Mouse (Mus musculus) heart, embryonic 10.5 days (tissue): ENCODE data around the gene Nars2. TPM values are rescaled to one million over a fixed set of nuclear protein-coding genes. Genes with fewer than 3 reads are reported as not detected.
A peak's percentile ranks its signal among the peaks of the same experiment; 100 is the strongest.

Experiments used
- DNase-seq: peaks from one replicate; pipeline ENCODE4 v3.0.0-alpha.2; 2017; ENCODE audit warnings: low spot score
- H3K27ac ChIP-seq: fragments of 300-500 bp; sonication (generic); 2 replicates; pipeline ENCODE4 v1.5.1; 2016; ENCODE audit warnings: mild to moderate bottlenecking
- H3K27me3 ChIP-seq: fragments of 300-500 bp; sonication (generic); 2 replicates; pipeline ENCODE4 v1.6.1; 2016; ENCODE audit warnings: mild to moderate bottlenecking; ENCODE audit not compliant: poor library complexity, insufficient read depth, severe bottlenecking
- H3K36me3 ChIP-seq: fragments of 300-500 bp; sonication (generic); 2 replicates; pipeline ENCODE4 v1.6.1; 2016; ENCODE audit warnings: mild to moderate bottlenecking, moderate library complexity
- H3K4me1 ChIP-seq: fragments of 300-500 bp; sonication (generic); 2 replicates; pipeline ENCODE4 v1.6.1; 2016; ENCODE audit warnings: mild to moderate bottlenecking
- H3K4me3 ChIP-seq: fragments of 300-500 bp; sonication (generic); 2 replicates; pipeline ENCODE4 v1.5.1; 2016; ENCODE audit warnings: mild to moderate bottlenecking, moderate library complexity
- H3K9me3 ChIP-seq: fragments of 300-500 bp; sonication (generic); 2 replicates; pipeline ENCODE4 v1.6.1; 2016; ENCODE audit warnings: mild to moderate bottlenecking, moderate library complexity
- WGBS: fragments of 180-500 bp; shearing (Covaris S2); methylation state at CpG from one replicate; pipeline ENCODE4 v1.1.7; 2016; 5-methylcytosine and 5-hydroxymethylcytosine counted together
- polyA plus RNA-seq: library from polyadenylated mRNA; unstranded; fragments of >200 nt; fragmentation: Nextera tagmentation; extraction: Ambion mirVana; gene quantifications from 2 replicates; pipeline ENCODE4 v1.2.1, GENCODE M21; 2016

Gene Nars2
- polyA plus RNA-seq = 22.1 and 22.5 TPM in 2 replicates

- H3K4me1 ChIP-seq = peaks cover 10% of the 10 kb centered on the region
- peak within 1 kb of the TSS; percentile 95 for H3K27ac ChIP-seq
- no peaks in the 10 kb centered on the region for H3K27me3 ChIP-seq
- H3K4me3 ChIP-seq = peak within 1 kb of the TSS; percentile 86
- no peaks in the 10 kb centered on the region for H3K9me3 ChIP-seq
- peak; percentile 98 for DNase-seq
- H3K36me3 ChIP-seq = no peaks in the 10 kb centered on the region
- WGBS = under 1% methylated on average over 62 of the region's 62 CpGs
Observed at GRCm38 (mm10) chr7:96951281-96952051, at the start of gene Nars2. Gene Nars2 (plus strand): TSS chr7:96951505.

DNA sequence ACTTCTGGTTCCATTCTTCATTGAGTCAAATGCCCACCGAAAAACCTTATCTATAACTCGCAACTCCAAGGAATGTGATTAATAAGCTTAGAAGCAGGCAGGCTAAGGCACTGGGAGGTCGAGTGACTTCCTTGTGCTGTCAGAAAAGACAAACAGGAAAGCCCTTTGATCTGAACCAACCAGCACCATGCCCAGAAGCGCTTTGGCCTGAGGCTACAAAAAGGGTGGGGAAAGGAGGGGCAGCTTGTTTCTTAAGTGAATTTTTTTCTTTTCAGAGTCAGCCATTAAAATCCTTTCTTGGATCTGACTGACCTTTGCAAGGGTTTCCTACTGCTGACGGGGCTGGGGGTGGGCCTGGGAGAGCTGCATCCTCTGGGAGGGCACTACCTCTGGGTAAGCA is 49.1 kb upstream of the Nars2 start:
- Histone ChIP-seq H3K4me3 (no peak overlapping the region), H3K9me3 (no peaks in the 10 kb centered on the region), H3K4me1 (peaks cover 34% of the 10 kb centered on the region), H3K27ac (no peak overlapping the region), H3K36me3 (peaks cover 10% of the 10 kb centered on the region; the same call in 1 of the 2 replicates), H3K27me3 (peaks cover 20% of the 10 kb centered on the region; the same call in 1 of the 2 replicates)
- no peak for DNase-seq
- 49% methylated on average over 5 of the region's 5 CpGs for WGBS

DNA sequence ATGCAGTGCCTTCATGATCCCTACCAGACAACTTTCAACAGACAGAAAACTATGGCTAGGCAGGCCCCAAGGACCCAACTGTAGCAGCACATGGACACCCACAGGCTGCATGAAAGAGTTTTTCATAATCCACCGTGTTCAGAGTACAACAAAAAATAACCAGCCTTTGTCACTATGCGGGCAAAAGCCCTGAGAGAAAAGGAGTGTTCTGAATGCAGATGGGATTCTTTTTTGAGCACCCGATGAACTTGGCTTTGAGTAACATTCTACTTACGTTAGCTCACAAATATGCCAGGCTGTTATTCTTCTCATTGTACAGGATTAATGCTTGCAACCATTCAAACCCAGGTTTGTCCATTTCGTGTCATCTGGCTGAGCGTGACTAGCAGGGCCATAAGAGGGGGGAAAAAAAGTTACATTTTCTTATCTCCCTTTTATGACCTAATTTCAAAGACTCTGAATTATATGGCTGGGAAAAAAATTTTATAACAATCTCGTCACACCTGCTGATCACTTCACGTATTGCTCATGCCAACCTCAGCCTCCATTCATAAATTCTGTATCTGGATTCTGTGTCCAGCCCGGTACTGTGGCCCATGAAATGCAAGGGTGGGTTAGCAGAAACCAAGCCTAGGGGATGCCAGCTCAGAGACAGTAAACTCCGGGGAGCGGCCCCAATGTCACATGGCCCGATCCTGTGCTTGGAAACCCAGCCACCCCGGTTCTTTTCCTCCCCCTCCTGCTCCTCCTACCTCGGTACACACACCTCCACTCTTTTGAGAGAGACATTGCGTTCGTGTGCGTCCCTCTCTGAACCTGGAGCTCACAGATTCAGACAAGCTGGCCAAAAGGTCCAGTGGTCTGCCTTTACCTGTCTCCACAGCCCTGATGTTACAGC is 48.0 kb upstream of the Nars2 start:
- H3K4me3 ChIP-seq = no peak overlapping the region

DNA sequence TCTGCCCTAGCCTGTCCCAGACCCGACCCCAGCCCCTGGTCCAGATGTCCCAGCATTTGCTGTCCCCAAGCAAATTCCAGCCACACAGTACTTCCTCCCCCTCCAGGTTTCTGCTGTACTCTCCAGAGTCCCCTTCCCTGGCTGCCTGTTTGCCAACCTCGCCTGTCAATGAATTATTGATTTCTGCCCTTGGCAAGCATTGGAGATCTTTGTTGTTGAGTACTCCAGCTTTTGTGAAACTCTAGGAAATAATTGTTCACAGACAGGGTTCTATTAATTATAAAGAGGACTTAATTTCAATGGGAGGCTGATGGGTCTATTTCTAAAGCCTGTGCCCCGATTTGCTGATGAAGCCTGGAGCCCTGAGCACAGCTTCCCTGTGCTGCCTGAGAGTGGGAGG is 46.9 kb upstream of the Nars2 start:
- DNase-seq = no peak
- Histone ChIP-seq H3K27me3 (peaks cover 20% of the 10 kb centered on the region; the same call in 1 of the 2 replicates), H3K27ac (no peak overlapping the region), H3K9me3 (no peaks in the 10 kb centered on the region), H3K4me1 (peaks cover 25% of the 10 kb centered on the region), H3K4me3 (no peak overlapping the region), H3K36me3 (peaks cover 8% of the 10 kb centered on the region; the same call in 1 of the 2 replicates)
- 56% methylated on average over 3 of the region's 3 CpGs for WGBS

More for the DNA sequence above, 48.0 kb upstream of the Nars2 start:
- H3K27ac ChIP-seq = no peak overlapping the region
- H3K9me3 ChIP-seq = no peaks in the 10 kb centered on the region
- peaks cover 8% of the 10 kb centered on the region; the same call in 1 of the 2 replicates for H3K36me3 ChIP-seq
- peaks cover 34% of the 10 kb centered on the region for H3K4me1 ChIP-seq
- H3K27me3 ChIP-seq = peaks cover 20% of the 10 kb centered on the region; the same call in 1 of the 2 replicates
- 85% methylated on average over 17 of the region's 17 CpGs for WGBS
- DNase-seq = no peak

DNA sequence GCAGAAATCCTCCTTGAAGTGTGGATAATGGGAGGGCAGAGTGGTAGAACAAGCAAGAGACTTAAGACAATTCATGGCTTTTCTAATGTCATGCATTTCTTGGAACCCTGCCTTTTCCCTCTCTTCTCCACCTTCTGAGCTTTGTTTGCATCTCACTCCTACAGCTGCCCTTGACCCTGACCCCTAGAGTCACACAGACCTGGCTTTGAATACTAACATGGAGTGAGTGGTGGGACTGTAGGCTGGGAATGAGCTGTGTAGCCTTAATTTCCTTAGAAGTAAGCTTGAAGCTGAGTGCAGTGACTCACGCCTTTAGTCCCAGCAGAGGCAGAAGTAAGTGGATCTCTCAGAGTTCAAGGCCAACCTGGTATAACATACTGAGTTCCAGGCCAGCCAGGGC is 46.4 kb upstream of the Nars2 start:
- DNase-seq = no peak
- peaks cover 25% of the 10 kb centered on the region; the same call in 1 of the 2 replicates for H3K27me3 ChIP-seq
- no peak overlapping the region for H3K4me3 ChIP-seq
- no peaks in the 10 kb centered on the region for H3K9me3 ChIP-seq
- peaks cover 20% of the 10 kb centered on the region for H3K4me1 ChIP-seq
- peaks cover 8% of the 10 kb centered on the region; the same call in 1 of the 2 replicates for H3K36me3 ChIP-seq
- WGBS = 74% methylated on average over 1 of the region's 1 CpGs
- H3K27ac ChIP-seq = no peak overlapping the region

GRCm38 (mm10) chr7:96905422-96905821 is 45.9 kb upstream of the Nars2 start:
- no peak overlapping the region for H3K27ac ChIP-seq
- WGBS = 86% methylated on average over 3 of the region's 3 CpGs
- H3K9me3 ChIP-seq = no peaks in the 10 kb centered on the region
- DNase-seq = no peak
- H3K36me3 ChIP-seq = peaks cover 8% of the 10 kb centered on the region; the same call in 1 of the 2 replicates
- no peak overlapping the region for H3K4me3 ChIP-seq
- H3K4me1 ChIP-seq = peaks cover 17% of the 10 kb centered on the region
- H3K27me3 ChIP-seq = peaks cover 27% of the 10 kb centered on the region; the same call in 1 of the 2 replicates

GRCm38 (mm10) chr7:96906216-96906615 is 45.1 kb upstream of the Nars2 start:
- DNase-seq = no peak
- Histone ChIP-seq H3K36me3 (peaks cover 8% of the 10 kb centered on the region; the same call in 1 of the 2 replicates), H3K4me1 (peaks cover 12% of the 10 kb centered on the region)

DNA sequence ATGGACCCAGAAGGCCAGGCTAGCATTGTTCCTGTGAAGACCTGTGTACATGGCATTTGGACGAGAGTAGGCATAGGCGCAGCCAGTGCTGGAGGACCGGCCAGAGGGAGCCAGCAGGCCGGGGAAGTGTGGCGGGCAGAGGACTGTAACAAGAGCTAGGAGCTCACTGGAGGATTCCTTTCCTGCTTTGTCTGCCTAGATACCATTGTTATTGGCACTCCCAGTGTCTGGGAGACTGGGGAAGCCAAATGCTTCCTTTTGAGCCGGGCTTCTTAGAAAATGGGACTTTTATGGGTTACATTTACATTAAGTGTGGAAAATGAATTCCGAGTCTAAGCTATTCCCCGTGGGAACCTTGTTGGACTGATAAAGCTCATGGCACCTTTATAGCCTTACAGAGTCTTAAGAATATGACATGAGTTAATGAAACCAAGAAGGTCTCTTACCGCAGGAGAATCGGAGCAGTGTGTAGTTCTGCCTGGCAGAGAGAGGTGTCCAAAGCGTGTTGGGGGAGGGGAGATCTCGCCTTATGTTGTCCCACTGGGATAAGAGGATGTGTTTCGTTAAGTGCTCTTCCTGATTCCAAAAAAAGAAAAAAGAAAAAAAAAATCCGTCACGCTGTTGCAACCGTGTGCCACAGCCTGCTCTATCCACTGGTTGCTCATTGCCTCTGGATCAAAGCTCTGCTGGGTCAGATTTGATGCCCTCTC is 43.2 kb upstream of the Nars2 start:
- Histone ChIP-seq H3K4me3 (no peak overlapping the region), H3K4me1 (no peaks in the 10 kb centered on the region)

More at GRCm38 (mm10) chr7:96906216-96906615, 45.1 kb upstream of the Nars2 start:
- WGBS = 88% methylated on average over 20 of the region's 20 CpGs
- Histone ChIP-seq H3K27ac (no peak overlapping the region), H3K27me3 (peaks cover 31% of the 10 kb centered on the region), H3K4me3 (no peak overlapping the region), H3K9me3 (no peaks in the 10 kb centered on the region)

DNA sequence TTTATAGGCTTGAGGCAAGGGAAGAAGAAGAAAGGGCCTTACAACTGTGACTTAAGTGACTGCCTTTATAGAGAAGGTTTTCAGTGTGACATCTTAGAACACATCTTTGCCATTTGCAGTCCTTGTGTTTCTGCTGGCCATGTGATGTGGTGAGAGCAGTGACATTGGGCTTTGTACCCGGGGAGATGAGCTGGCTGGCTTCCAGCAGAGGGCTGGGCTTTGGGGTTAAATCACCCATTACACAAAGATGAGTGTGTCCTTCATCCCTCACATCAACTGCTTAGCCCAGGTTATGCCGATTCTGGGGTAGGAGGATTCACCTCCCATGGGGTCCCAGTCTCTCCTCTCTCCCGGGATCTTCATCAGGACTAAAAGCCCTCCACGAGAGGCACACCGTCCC is 41.4 kb upstream of the Nars2 start:
- Histone ChIP-seq H3K4me1 (no peaks in the 10 kb centered on the region), H3K4me3 (no peak overlapping the region), H3K9me3 (no peaks in the 10 kb centered on the region), H3K27ac (no peak overlapping the region), H3K36me3 (peaks cover 8% of the 10 kb centered on the region; the same call in 1 of the 2 replicates), H3K27me3 (peaks cover 50% of the 10 kb centered on the region)
- no peak for DNase-seq
- 77% methylated on average over 5 of the region's 5 CpGs for WGBS

More for the DNA sequence above, 43.2 kb upstream of the Nars2 start:
- no peak for DNase-seq
- Histone ChIP-seq H3K36me3 (peaks cover 8% of the 10 kb centered on the region; the same call in 1 of the 2 replicates), H3K27me3 (peaks cover 50% of the 10 kb centered on the region), H3K9me3 (no peaks in the 10 kb centered on the region), H3K27ac (no peak overlapping the region)
- 64% methylated on average over 16 of the region's 16 CpGs for WGBS

DNA sequence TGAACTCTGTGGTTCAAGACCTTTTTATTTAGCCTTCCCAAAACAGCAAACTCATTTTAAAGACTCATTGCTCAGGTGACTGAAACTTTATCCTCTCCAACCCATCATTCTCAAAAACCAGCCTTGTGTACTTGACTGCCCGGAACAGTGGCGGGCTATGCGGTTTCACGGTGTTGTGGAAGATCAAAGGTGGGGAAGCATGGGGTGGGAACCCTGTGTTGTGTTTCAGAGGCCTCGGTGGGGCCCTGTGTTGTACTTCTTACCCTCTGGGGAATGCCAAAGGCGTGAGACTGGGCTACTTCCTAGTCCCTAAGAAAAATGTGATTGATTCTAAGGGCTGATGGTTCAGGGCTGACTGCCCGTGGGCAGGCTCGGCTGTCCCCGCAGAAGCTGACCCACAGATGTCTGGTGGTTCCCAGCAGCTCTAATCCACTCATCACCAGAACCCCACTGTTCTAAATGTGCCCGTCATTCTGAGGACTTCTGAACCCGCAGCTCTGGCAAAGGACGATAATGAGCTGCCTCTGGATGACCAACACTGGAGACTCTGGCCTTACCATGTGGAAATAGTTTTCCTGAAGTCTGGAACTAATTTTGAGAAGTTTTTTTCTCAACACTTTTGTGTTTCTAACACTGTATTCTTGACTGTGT is 40.9 kb upstream of the Nars2 start:
- H3K27me3 ChIP-seq = peaks cover 54% of the 10 kb centered on the region
- DNase-seq = no peak
- no peak overlapping the region for H3K4me3 ChIP-seq
- H3K27ac ChIP-seq = no peak overlapping the region
- WGBS = 67% methylated on average over 12 of the region's 12 CpGs
- peaks cover 8% of the 10 kb centered on the region; the same call in 1 of the 2 replicates for H3K36me3 ChIP-seq
- H3K9me3 ChIP-seq = no peaks in the 10 kb centered on the region
- no peaks in the 10 kb centered on the region for H3K4me1 ChIP-seq

GRCm38 (mm10) chr7:96914031-96914430 is 37.3 kb upstream of the Nars2 start:
- no peak overlapping the region for H3K27ac ChIP-seq
- no peaks in the 10 kb centered on the region for H3K36me3 ChIP-seq
- H3K27me3 ChIP-seq = peaks cover 61% of the 10 kb centered on the region
- H3K4me3 ChIP-seq = no peak overlapping the region
- 9% methylated on average over 6 of the region's 6 CpGs for WGBS
- H3K9me3 ChIP-seq = no peaks in the 10 kb centered on the region
- peak; percentile 89 for DNase-seq
- H3K4me1 ChIP-seq = no peaks in the 10 kb centered on the region
